Mouse (Mus musculus): ENCODE results near the gene Abca13.
"Not testable (repeated sequence)": the region's sequence is repeated elsewhere in the genome, so short reads cannot be mapped to it uniquely, and the experiment has no call there.

DNA sequence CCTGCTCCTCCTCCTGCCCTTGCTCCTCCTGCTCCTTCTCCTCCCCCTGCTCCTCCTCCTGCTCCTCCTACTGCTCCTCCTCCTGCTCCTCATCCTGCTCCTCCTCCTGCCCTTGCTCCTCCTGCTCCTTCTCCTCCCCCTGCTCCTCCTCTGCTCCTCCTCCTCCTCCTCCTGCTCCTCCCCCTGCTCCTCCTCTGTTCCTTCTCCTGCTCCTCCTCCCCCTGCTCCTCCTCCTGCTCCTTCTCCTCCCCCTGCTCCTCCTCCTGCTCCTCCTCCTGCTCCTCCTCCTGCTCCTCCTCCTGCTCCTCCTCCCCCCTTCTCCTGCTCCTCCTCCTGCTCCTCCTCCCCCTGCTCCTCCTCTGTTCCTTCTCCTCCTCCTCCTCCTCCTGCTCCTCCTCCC lies 2.3 kb upstream of the Abca13 start:
- TF ChIP-seq CTCF (IDR thresholded peaks at IDR 0.05; ENCODE audit: low read depth, low read length); GATA1 (IDR thresholded peaks at IDR 0.05; ENCODE audit: borderline replicate concordance, low read length); TAL1 (conservative IDR thresholded peaks at IDR 0.05; ENCODE audit: low read depth, low read length); POLR2AphosphoS5 (IDR thresholded peaks at IDR 0.05; ENCODE audit: insufficient replicate concordance, low read depth, low read length): not testable (repeated sequence)

Data from G1E (cell line).